Comparison of ENCODE assay signal across 23 mouse cellular contexts in the genomic region with DNA sequence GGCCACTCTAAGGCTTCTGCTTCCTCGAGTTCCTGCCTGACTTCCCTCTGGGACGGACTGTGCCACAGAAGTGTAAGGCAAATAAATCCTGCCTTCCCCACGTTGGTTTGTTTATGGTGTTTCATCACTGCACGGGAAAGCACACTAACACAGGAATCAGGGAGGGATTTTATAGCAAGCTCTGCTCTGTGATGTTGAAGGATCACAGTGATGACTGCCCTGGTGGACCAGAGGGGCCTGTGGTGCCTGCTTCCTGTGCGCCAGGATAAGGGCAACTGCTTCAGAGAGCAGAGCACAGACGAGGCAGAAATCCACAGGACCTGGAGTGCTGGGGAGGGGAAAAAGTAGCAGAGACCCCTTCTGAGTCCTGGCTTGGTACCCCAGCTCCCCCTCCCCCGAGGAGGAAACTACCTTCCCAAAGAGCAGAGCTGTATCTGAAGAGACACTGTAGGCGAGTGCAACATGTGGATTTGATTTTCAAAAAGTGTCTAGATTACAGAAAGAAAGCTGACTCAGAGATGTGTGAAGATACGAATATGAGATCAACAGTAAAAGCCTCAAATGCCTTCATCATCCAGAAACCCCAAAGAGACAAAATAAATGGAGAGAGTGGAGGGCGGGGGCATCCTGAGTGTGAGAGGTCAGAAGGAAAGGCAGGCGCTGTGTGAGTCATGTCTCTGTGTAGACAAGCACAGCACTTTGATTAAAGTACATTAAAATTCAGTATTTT.
DNase-seq lines count a peak whose midpoint lies in the region; ATAC-seq lines count a peak whose summit lies in the region.
"Had no signal": no experiment of that assay in that cellular context is flagged by ENCODE, and none has a peak within 500 bp of the region (broad histone marks: within the 10 kb centered on the region; RNA-seq: fewer than 3 reads in every experiment).

No protein-coding gene starts in this region.

- H3K4me2 ChIP-seq in embryonic facial prominence, embryonic 11.5 days (ENCODE audit: low read depth, low read length), result no peak overlapping the region
- H3K4me2 ChIP-seq in limb, embryonic 13.5 days (replicated peaks), result no peak overlapping the region
- no peak overlapping the region for H3K4me2 ChIP-seq in neural tube, embryonic 15.5 days
- H3K4me2 ChIP-seq: limb, embryonic 15.5 days; midbrain, embryonic 15.5 days had no signal

- no peak for DNase-seq in heart, embryonic 10.5 days (ENCODE audit: low spot score)
- DNase-seq in heart, postnatal 14 days, result no peak
- peak; percentile 57 for DNase-seq in 416B (ENCODE audit: low read depth)
- DNase-seq in embryonic facial prominence, embryonic 11.5 days (ENCODE audit: low spot score), result peak; percentile 58
- DNase-seq in gastrocnemius, adult 8-10 months (ENCODE audit: low spot score in 2 of 2), result no peak
- DNase-seq: adrenal gland, adult 8-10 months; cerebellum, adult 11 months; cerebellum, postnatal 36 days; gastrocnemius, adult 2 months; heart, adult 18-20 months; lung, postnatal 14 days; right cerebral cortex, adult 18-20 months; thymus, adult 18-20 months had no signal

- H3K4me1 ChIP-seq in heart, embryonic 10.5 days, result peaks cover 67% of the 10 kb centered on the region
- peaks cover 2% of the 10 kb centered on the region; the same call in 1 of the 2 replicates for H3K4me1 ChIP-seq in embryonic facial prominence, embryonic 11.5 days (ENCODE audit: control insufficient read depth, insufficient read depth, low read length)
- peaks cover 31% of the 10 kb centered on the region for H3K4me1 ChIP-seq in limb, embryonic 13.5 days
- H3K4me1 ChIP-seq in neural tube, embryonic 15.5 days, result 0 out of 2 replicates have a peak, but pooled peaks cover 5% of the 10 kb centered on the region

- intact Hi-C loops in heart, postnatal 14 days (cut with DNase I), result no loop called here

- WGBS in heart, embryonic 10.5 days, result 47% methylated on average over 11 of the region's 11 CpGs
- WGBS in embryonic facial prominence, embryonic 11.5 days, result 47% methylated on average over 11 of the region's 11 CpGs
- WGBS in limb, embryonic 13.5 days, result 34% methylated on average over 11 of the region's 11 CpGs
- WGBS in neural tube, embryonic 15.5 days, result 71% methylated on average over 11 of the region's 11 CpGs

- peak overlapping the region; percentile 71 for H3K27ac ChIP-seq in heart, embryonic 10.5 days
- 0 out of 2 replicates have a peak overlapping the region, but pooled peaks have one; percentile 22 for H3K27ac ChIP-seq in embryonic facial prominence, embryonic 11.5 days (replicated peaks; ENCODE audit: low read depth, low read length)
- H3K27ac ChIP-seq in limb, embryonic 13.5 days, result peak overlapping the region; percentile 39; the same call in 1 of the 2 replicates
- H3K27ac ChIP-seq in neural tube, embryonic 15.5 days (replicated peaks), result no peak overlapping the region
- H3K27ac ChIP-seq: gastrocnemius, adult 2 months; kidney, postnatal 0 days; layer of hippocampus, adult 2 months; limb, embryonic 15.5 days; midbrain, embryonic 15.5 days had no signal

- no peak; the same call in 1 of the 2 replicates for ATAC-seq in embryonic facial prominence, embryonic 11.5 days (replicated peaks; ENCODE audit: insufficient number of reproducible peaks, low FRiP score, low TSS enrichment, low read depth)
- no peak for ATAC-seq in limb, embryonic 13.5 days (ENCODE audit: low FRiP score, low read depth)
- no peak for ATAC-seq in neural tube, embryonic 15.5 days (ENCODE audit: low FRiP score)
- ATAC-seq: forebrain, embryonic 16.5 days; intestine, postnatal 0 days had no signal

- H3K9ac ChIP-seq in embryonic facial prominence, embryonic 11.5 days (replicated peaks; ENCODE audit: low read length), result no peak overlapping the region
- no peak overlapping the region for H3K9ac ChIP-seq in limb, embryonic 13.5 days
- no peak overlapping the region for H3K9ac ChIP-seq in neural tube, embryonic 15.5 days (replicated peaks)
- H3K9ac ChIP-seq: hindbrain, embryonic 14.5 days; limb, embryonic 15.5 days; midbrain, embryonic 15.5 days had no signal

- H3K4me3 ChIP-seq in heart, embryonic 10.5 days, result no peak overlapping the region
- no peak overlapping the region for H3K4me3 ChIP-seq in embryonic facial prominence, embryonic 11.5 days (ENCODE audit: low read depth, low read length)
- no peak overlapping the region for H3K4me3 ChIP-seq in limb, embryonic 13.5 days
- H3K4me3 ChIP-seq in neural tube, embryonic 15.5 days (replicated peaks), result no peak overlapping the region
- H3K4me3 ChIP-seq: gastrocnemius, adult 2 months; layer of hippocampus, adult 2 months; limb, embryonic 15.5 days; midbrain, embryonic 15.5 days had no signal

- no peaks in the 10 kb centered on the region for H3K27me3 ChIP-seq in heart, embryonic 10.5 days (ENCODE audit: insufficient read depth, poor library complexity, severe bottlenecking)
- no peaks in the 10 kb centered on the region for H3K27me3 ChIP-seq in embryonic facial prominence, embryonic 11.5 days (ENCODE audit: control insufficient read depth, insufficient read depth, low read length)
- H3K27me3 ChIP-seq in limb, embryonic 13.5 days, result no peaks in the 10 kb centered on the region
- H3K27me3 ChIP-seq in neural tube, embryonic 15.5 days (replicated peaks), result no peaks in the 10 kb centered on the region
- H3K27me3 ChIP-seq: limb, embryonic 15.5 days; midbrain, embryonic 15.5 days had no signal

- peaks cover 17% of the 10 kb centered on the region for H3K36me3 ChIP-seq in heart, embryonic 10.5 days
- no peaks in the 10 kb centered on the region for H3K36me3 ChIP-seq in embryonic facial prominence, embryonic 11.5 days (replicated peaks; ENCODE audit: control insufficient read depth, insufficient read depth, low read depth, low read length)
- H3K36me3 ChIP-seq in limb, embryonic 13.5 days, result peaks cover 21% of the 10 kb centered on the region
- no peaks in the 10 kb centered on the region for H3K36me3 ChIP-seq in neural tube, embryonic 15.5 days
- H3K36me3 ChIP-seq: midbrain, embryonic 15.5 days had no signal

- no peaks in the 10 kb centered on the region for H3K9me3 ChIP-seq in heart, embryonic 10.5 days
- no peaks in the 10 kb centered on the region for H3K9me3 ChIP-seq in embryonic facial prominence, embryonic 11.5 days (replicated peaks; ENCODE audit: control insufficient read depth, low read length)
- no peaks in the 10 kb centered on the region for H3K9me3 ChIP-seq in limb, embryonic 13.5 days
- H3K9me3 ChIP-seq in neural tube, embryonic 15.5 days (replicated peaks), result no peaks in the 10 kb centered on the region
- H3K9me3 ChIP-seq: G1E; limb, embryonic 15.5 days; midbrain, embryonic 15.5 days had no signal

Comparison
In these comparisons a context has a peak if more than half of its experiments do, and no peak if none do; other contexts are left out.
1. DNase-seq: peak in 416B (single experiment) and embryonic facial prominence, embryonic 11.5 days (single experiment); none in heart, embryonic 10.5 days (single experiment), heart, postnatal 14 days (0 of 2) and gastrocnemius, adult 8-10 months (0 of 2).